Mouse (Mus musculus) erythroblast, embryonic 14.5 days (primary cell): Measurements from ENCODE around the gene Esr1. TPM values are rescaled to one million over a fixed set of nuclear protein-coding genes. Genes with fewer than 3 reads are reported as not detected.
"Not testable (repeated sequence)": the region's sequence is repeated elsewhere in the genome, so short reads cannot be mapped to it uniquely, and the experiment has no call there.

Source experiments
- H3K27me3 ChIP-seq: 2 replicates; pipeline ENCODE4 v1.6.1; 2012; ENCODE audit warnings: inconsistent platforms; ENCODE audit not compliant: control insufficient read depth
- H3K36me3 ChIP-seq: 2 replicates; pipeline ENCODE4 v1.6.1; 2012; ENCODE audit warnings: mild to moderate bottlenecking, inconsistent platforms; ENCODE audit not compliant: control insufficient read depth
- H3K4me1 ChIP-seq: 2 replicates; pipeline ENCODE4 v1.6.1; 2012; ENCODE audit warnings: inconsistent platforms; ENCODE audit not compliant: control insufficient read depth
- H3K4me3 ChIP-seq: replicated peaks from 2 replicates; pipeline ENCODE3; 2012; ENCODE audit warnings: moderate library complexity, mild to moderate bottlenecking, inconsistent platforms
- H3K9me3 ChIP-seq: 2 replicates; pipeline ENCODE4 v1.6.1; 2012; ENCODE audit warnings: low read length, inconsistent platforms, mixed read lengths; ENCODE audit not compliant: control insufficient read depth
- GATA1 ChIP-seq: IDR thresholded peaks from 2 replicates; pipeline ENCODE4 v1.6.1; 2012; ENCODE audit warnings: low read length, inconsistent platforms, mixed read lengths
- TAL1 ChIP-seq: IDR thresholded peaks from 3 replicates; pipeline ENCODE4 v1.6.1; 2012; ENCODE audit warnings: low read length, inconsistent platforms, mixed read lengths
- polyA plus RNA-seq: library from polyadenylated mRNA; stranded (reverse); fragments of >175 nt; gene quantifications from 2 replicates; pipeline ENCODE4 v1.2.3, GENCODE M21; 2012

Esr1 gene
- polyA plus RNA-seq, 1 experiment, result 0.01 TPM

DNA sequence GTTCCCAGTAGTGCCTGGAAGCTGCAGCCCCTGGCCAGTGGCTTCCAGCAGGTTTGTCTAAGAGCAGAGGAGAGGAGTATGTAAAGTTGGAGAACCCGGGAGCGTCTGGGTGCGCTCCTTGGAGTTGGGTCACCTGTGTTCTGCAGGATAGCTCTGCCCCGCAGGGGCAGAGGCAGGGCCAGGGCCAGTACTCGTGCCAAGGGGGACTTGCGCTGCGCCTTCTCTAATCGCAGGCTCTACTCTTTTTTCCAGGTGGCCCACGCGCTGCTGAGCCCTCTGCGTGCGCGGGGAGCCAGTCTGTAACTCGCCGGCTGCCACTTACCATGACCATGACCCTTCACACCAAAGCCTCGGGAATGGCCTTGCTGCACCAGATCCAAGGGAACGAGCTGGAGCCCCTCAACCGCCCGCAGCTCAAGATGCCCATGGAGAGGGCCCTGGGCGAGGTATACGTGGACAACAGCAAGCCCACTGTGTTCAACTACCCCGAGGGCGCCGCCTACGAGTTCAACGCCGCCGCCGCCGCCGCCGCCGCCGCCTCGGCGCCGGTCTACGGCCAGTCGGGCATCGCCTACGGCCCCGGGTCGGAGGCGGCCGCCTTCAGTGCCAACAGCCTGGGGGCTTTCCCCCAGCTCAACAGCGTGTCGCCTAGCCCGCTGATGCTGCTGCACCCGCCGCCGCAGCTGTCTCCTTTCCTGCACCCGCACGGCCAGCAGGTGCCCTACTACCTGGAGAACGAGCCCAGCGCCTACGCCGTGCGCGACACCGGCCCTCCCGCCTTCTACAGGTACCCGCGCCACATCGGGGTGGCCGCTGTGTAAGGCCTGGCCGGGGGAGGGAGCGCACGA is 100.9 kb downstream of the Esr1 start:
- Histone ChIP-seq H3K9me3 (no peaks in the 10 kb centered on the region), H3K4me3 (no peak overlapping the region), H3K36me3 (no peaks in the 10 kb centered on the region), H3K27me3 (peaks cover 42% of the 10 kb centered on the region), H3K4me1 (no peaks in the 10 kb centered on the region)
- TF ChIP-seq GATA1 (no peak), TAL1 (no peak)

DNA sequence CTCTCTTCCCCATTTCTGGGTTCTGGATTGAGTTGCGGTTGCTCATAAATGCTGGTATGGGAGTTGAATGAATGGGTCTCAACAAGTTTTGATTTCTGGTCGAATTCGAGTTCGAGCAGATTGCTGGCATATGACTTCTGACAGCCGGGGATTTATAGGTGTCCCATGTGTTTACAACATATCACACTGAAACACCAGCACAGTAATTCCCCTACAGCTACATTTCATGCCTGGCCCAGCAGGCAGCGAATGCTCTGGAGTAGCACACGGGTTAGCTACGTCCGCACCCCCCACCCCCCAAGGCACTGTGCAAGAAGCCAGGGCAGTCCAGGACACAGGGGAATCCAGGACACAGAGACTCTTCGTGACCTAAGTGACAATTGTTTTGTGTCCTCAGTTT is 102.0 kb downstream of the Esr1 start:
- no peaks in the 10 kb centered on the region for H3K9me3 ChIP-seq
- H3K36me3 ChIP-seq, result no peaks in the 10 kb centered on the region
- no peak for TF ChIP-seq GATA1
- no peak for TF ChIP-seq TAL1
- no peak overlapping the region for H3K4me3 ChIP-seq
- H3K27me3 ChIP-seq, result peaks cover 42% of the 10 kb centered on the region
- no peaks in the 10 kb centered on the region for H3K4me1 ChIP-seq

DNA sequence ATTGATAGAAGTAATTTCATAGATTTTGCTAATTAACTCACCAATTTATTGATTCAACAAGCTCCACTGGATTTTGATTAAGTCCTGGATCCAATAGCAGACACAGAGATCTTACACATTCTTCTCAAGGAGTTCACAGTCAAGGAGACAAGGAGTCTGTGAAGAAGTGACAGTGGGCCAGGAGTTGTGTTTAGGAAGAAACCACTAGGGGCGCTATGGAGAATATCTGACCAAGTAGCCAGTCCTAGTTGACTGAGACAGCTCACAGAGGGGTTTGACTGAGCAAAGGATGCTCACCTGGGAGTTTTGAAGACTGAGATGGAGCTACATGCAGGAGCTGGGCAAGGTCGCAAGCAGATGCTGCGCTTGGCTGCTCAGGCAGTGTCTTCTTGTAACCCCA is 113.5 kb downstream of the Esr1 start:
- Histone ChIP-seq H3K4me1 (no peaks in the 10 kb centered on the region), H3K4me3 (no peak overlapping the region), H3K9me3 (no peaks in the 10 kb centered on the region), H3K27me3 (no peaks in the 10 kb centered on the region), H3K36me3 (no peaks in the 10 kb centered on the region)
- no peak for TF ChIP-seq TAL1
- no peak for TF ChIP-seq GATA1

DNA sequence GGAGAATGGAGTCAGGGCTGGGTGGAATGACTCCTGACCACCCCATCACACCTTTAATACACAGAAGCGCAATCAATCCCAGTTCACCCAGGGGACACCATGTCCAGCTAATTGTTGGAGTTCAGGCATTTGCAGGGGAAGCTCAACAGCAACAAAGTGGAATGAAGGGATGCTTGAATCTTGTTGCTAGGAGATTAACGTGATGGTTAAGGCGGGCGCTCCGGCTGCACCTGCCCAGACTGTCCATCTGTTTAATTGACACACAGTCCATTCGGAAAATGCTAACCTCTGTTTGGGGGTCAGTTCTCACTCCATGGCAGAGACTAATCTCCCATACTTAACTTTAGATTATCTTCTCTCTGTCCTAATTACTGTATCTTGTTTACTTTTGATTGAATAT is 114.7 kb downstream of the Esr1 start:
- no peaks in the 10 kb centered on the region for H3K9me3 ChIP-seq
- H3K27me3 ChIP-seq, result no peaks in the 10 kb centered on the region
- TF ChIP-seq TAL1 (no peak), GATA1 (no peak)
- no peaks in the 10 kb centered on the region for H3K36me3 ChIP-seq
- H3K4me1 ChIP-seq, result no peaks in the 10 kb centered on the region
- no peak overlapping the region for H3K4me3 ChIP-seq

DNA sequence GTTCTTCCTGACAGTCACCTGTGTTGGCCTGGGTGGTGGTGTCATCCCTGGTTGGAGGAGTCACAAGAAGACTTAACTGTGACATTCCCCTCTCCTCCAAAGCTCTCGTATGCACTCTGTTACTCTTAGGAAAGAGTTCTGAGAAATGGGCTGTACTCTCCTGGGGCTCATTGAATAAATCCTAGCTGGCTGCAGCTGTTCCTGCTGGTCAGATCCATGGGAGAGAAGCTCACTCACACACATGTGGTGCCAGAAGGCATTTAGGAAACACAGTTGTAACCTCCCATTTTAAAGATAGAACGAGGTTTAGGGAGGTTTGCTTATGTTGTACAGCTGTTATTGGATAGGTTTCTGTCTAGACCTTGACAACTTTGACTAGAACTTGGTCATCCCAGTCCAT is 120.9 kb downstream of the Esr1 start:
- TF ChIP-seq GATA1 (no peak), TAL1 (no peak)

DNA sequence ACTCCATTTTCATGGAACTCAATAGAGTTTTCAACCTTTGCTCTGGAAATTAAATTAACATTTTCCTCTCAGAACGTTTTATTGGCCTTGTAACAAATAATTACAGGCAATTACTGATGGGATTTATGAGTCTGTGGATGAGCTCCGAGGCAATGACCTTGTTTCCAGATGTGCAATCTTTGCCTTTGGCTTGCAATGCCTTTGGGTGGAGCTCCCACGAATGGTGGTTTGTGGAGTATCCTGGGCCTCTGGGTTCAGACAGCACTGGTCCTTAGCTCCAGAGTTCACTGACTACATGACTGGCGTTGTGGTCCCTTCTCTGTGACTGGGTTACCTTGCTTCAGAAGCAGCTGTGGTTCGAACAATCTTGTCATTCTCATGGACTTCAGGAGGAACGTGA is 122.6 kb downstream of the Esr1 start:
- no peak for TF ChIP-seq TAL1
- no peak for TF ChIP-seq GATA1
- Histone ChIP-seq H3K27me3 (no peaks in the 10 kb centered on the region), H3K9me3 (no peaks in the 10 kb centered on the region; the same call in 1 of the 2 replicates), H3K36me3 (no peaks in the 10 kb centered on the region), H3K4me1 (no peaks in the 10 kb centered on the region), H3K4me3 (no peak overlapping the region)

More for the DNA sequence above, 120.9 kb downstream of the Esr1 start:
- Histone ChIP-seq H3K36me3 (no peaks in the 10 kb centered on the region), H3K4me3 (no peak overlapping the region), H3K4me1 (no peaks in the 10 kb centered on the region), H3K27me3 (no peaks in the 10 kb centered on the region), H3K9me3 (no peaks in the 10 kb centered on the region)

DNA sequence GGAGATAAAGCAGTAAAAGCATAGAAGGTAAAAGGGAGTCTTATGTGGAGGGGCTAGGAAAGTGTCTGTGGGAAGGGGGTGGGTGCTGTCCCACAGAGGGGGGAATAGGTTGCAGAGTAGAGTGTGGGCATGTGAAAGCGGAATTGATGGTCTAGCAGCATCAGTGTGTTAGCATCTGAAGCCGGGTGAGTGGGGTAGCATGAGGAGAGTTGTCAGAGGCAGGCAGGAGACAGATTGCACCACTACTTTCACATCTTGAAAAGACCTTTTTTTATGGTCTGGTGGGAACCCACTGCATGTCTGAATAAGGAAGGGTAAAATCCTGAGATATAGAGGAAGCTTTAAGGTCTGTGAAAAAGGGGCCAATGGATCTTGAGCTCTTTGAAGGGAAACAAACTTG is 123.5 kb downstream of the Esr1 start:
- H3K9me3 ChIP-seq, result no peaks in the 10 kb centered on the region; the same call in 1 of the 2 replicates

GRCm38 (mm10) chr10:4738311-4738710 is 126.9 kb downstream of the Esr1 start:
- TF ChIP-seq GATA1 (no peak), TAL1 (no peak)
- Histone ChIP-seq H3K9me3 (no peaks in the 10 kb centered on the region; the same call in 1 of the 2 replicates), H3K4me1 (no peaks in the 10 kb centered on the region), H3K27me3 (no peaks in the 10 kb centered on the region), H3K4me3 (no peak overlapping the region), H3K36me3 (no peaks in the 10 kb centered on the region)

More for the DNA sequence above, 123.5 kb downstream of the Esr1 start:
- Histone ChIP-seq H3K4me1 (no peaks in the 10 kb centered on the region), H3K27me3 (no peaks in the 10 kb centered on the region), H3K4me3 (no peak overlapping the region), H3K36me3 (no peaks in the 10 kb centered on the region)
- TF ChIP-seq GATA1, result no peak
- TF ChIP-seq TAL1, result no peak

- not testable (repeated sequence) for H3K27me3 ChIP-seq, H3K9me3 ChIP-seq, H3K4me1 ChIP-seq, H3K4me3 ChIP-seq, H3K36me3 ChIP-seq
Observed at GRCm38 (mm10) chr10:4751091-4751490, 139.7 kb downstream of the Esr1 start.

DNA sequence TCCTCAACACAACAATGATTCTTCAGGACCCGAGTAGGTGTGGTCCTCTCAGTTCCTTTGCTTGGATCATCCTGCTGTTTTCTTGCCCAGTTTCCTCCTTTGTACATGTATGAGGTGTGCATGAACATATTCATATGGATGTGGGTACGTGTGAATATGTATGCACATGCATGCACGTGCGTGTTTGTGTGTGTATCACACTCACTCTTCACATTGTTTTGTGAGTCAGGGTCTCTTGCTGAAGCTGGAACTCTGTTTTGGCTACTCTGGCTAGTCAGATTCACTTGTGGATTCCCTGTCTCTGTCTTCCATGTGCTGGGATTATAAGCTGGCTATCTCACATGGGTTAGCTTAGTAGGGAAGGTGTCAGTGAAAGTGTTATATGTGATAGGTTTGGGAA is 141.6 kb downstream of the Esr1 start:
- TF ChIP-seq TAL1 (no peak), GATA1 (no peak)
- Histone ChIP-seq H3K4me3 (no peak overlapping the region), H3K27me3 (no peaks in the 10 kb centered on the region), H3K4me1 (no peaks in the 10 kb centered on the region), H3K36me3 (no peaks in the 10 kb centered on the region), H3K9me3 (no peaks in the 10 kb centered on the region)
